14 mouse cellular contexts compared by ENCODE assay signal in genomic region chr19:53433949-53434689, GRCm38 (mm10). TPM values are rescaled to one million over a fixed set of nuclear protein-coding genes. Genes with fewer than 3 reads are reported as not detected.
DNase-seq lines count a peak whose midpoint lies in the region; ATAC-seq and TF ChIP-seq lines count a peak whose summit lies in the region.
"Had no signal": no experiment of that assay in that cellular context is flagged by ENCODE, and none has a peak within 500 bp of the region (broad histone marks: within the 10 kb centered on the region; RNA-seq: fewer than 3 reads in every experiment).

No protein-coding gene starts in this region.

- peaks cover 35 to 87% of the 10 kb centered on the region in 2 experiments for H3K4me1 ChIP-seq in CH12.LX (ENCODE audit: control insufficient read depth in 1 of 2, insufficient read depth in 2 of 2)
- H3K4me1 ChIP-seq in small intestine, adult 2 months (ENCODE audit: control insufficient read depth, insufficient read depth, insufficient read length, low read length): peaks cover 2% of the 10 kb centered on the region; the same call in 1 of the 2 replicates
- H3K4me1 ChIP-seq in hindbrain, embryonic 10.5 days (replicated peaks): peaks cover 29% of the 10 kb centered on the region
- peaks cover 23% of the 10 kb centered on the region for H3K4me1 ChIP-seq in kidney, embryonic 15.5 days

- peak overlapping the region; percentile 52 for H3K4me2 ChIP-seq in CH12.LX (ENCODE audit: insufficient read depth, low read depth, poor library complexity, severe bottlenecking)
- H3K4me2 ChIP-seq in kidney, embryonic 15.5 days: no peak overlapping the region
- H3K4me2 ChIP-seq: intestine, embryonic 15.5 days; midbrain, embryonic 13.5 days had no signal

- peak; percentile 79 for TF ChIP-seq EP300 in CH12.LX (IDR thresholded peaks at IDR 0.05; ENCODE audit: low read length)

- TF ChIP-seq CTCF in CH12.LX (conservative IDR thresholded peaks at IDR 0.05 in 1 of 2, IDR thresholded peaks at IDR 0.05 in 1 of 2; ENCODE audit: low read depth in 2 of 2, low read length in 2 of 2): no peak
- TF ChIP-seq CTCF in small intestine, adult 2 months (IDR thresholded peaks at IDR 0.05; ENCODE audit: extremely low read depth, insufficient read length, insufficient replicate concordance, low read depth, low read length): no peak

- TF ChIP-seq POLR2A in CH12.LX (IDR thresholded peaks at IDR 0.05; ENCODE audit: low read depth, low read length): no peak
- no peak for TF ChIP-seq POLR2A in small intestine, adult 2 months (IDR thresholded peaks at IDR 0.05; ENCODE audit: low read depth, low read length)

- peaks cover 6% of the 10 kb centered on the region for H3K9me3 ChIP-seq in CH12.LX (replicated peaks; ENCODE audit: low read length)
- no peaks in the 10 kb centered on the region for H3K9me3 ChIP-seq in hindbrain, embryonic 10.5 days
- no peaks in the 10 kb centered on the region for H3K9me3 ChIP-seq in kidney, embryonic 15.5 days (replicated peaks)
- H3K9me3 ChIP-seq: intestine, embryonic 15.5 days; midbrain, embryonic 13.5 days had no signal

- H3K79me2 ChIP-seq in CH12.LX (replicated peaks; ENCODE audit: control insufficient read depth, extremely low read depth, insufficient read depth, poor library complexity, severe bottlenecking): no peaks in the 10 kb centered on the region

- in situ Hi-C loops in CH12.LX (cut with MboI; ENCODE audit: low pct_ligation_motif_present, low pct_unique_long_range_greater_than_20kb, low sequenced_read_pairs): no loop called here

- peak overlapping the region; percentile 88 for H3K27ac ChIP-seq in CH12.LX (ENCODE audit: insufficient read depth, low read depth)
- H3K27ac ChIP-seq in small intestine, adult 2 months (ENCODE audit: insufficient read depth, low read depth, low read length): peak overlapping the region; percentile 8; the same call in 1 of the 2 replicates
- no peak overlapping the region for H3K27ac ChIP-seq in hindbrain, embryonic 10.5 days
- H3K27ac ChIP-seq in kidney, embryonic 15.5 days: no peak overlapping the region
- H3K27ac ChIP-seq: intestine, embryonic 15.5 days; midbrain, embryonic 13.5 days had no signal

- WGBS in small intestine, adult 2 months: 71% methylated on average over 10 of the region's 10 CpGs
- 82% methylated on average over 10 of the region's 10 CpGs for WGBS in hindbrain, embryonic 10.5 days
- WGBS in kidney, embryonic 15.5 days: 72% methylated on average over 10 of the region's 10 CpGs

- TF ChIP-seq RAD21 in CH12.LX (IDR thresholded peaks at IDR 0.05; ENCODE audit: low read depth, low read length): peak; percentile 7

- DNase-seq in cerebellum, postnatal 10 days: peak; percentile 11 to 15
- no peak for DNase-seq in cerebellum, adult 8-10 months
- DNase-seq in CH12.LX (ENCODE audit: extremely low read depth): peak; percentile 90
- DNase-seq in adrenal gland, postnatal 36 days: peak; percentile 77 to 80
- no peak for DNase-seq in hindbrain, embryonic 10.5 days (ENCODE audit: low spot score)
- DNase-seq in heart, postnatal 4 days: no peak
- DNase-seq: cerebellum, adult 11 months; kidney, postnatal 4 days; liver, postnatal 0 days; thymus, postnatal 4 days had no signal

- H3K36me3 ChIP-seq in CH12.LX (replicated peaks in 1 of 2; ENCODE audit: control insufficient read depth in 1 of 2, insufficient read depth in 1 of 2, low read length in 1 of 2): no peaks in the 10 kb centered on the region
- no peaks in the 10 kb centered on the region for H3K36me3 ChIP-seq in small intestine, adult 2 months (ENCODE audit: control insufficient read depth, insufficient read depth, low read length)
- no peaks in the 10 kb centered on the region for H3K36me3 ChIP-seq in hindbrain, embryonic 10.5 days
- no peaks in the 10 kb centered on the region for H3K36me3 ChIP-seq in kidney, embryonic 15.5 days
- H3K36me3 ChIP-seq: intestine, embryonic 15.5 days; midbrain, embryonic 13.5 days had no signal

- no peaks in the 10 kb centered on the region for H3K27me3 ChIP-seq in CH12.LX (replicated peaks)
- no peaks in the 10 kb centered on the region; the same call in 1 of the 2 replicates for H3K27me3 ChIP-seq in small intestine, adult 2 months (ENCODE audit: control insufficient read depth, insufficient read depth, low read length)
- peaks cover 3% of the 10 kb centered on the region; the same call in 1 of the 2 replicates for H3K27me3 ChIP-seq in hindbrain, embryonic 10.5 days (ENCODE audit: insufficient read depth, poor library complexity, severe bottlenecking)
- H3K27me3 ChIP-seq in kidney, embryonic 15.5 days: peaks cover 4% of the 10 kb centered on the region
- H3K27me3 ChIP-seq: intestine, embryonic 15.5 days; midbrain, embryonic 13.5 days had no signal

- H3K9ac ChIP-seq in CH12.LX (ENCODE audit: insufficient read depth, low read depth): peak overlapping the region; percentile 38
- no peak overlapping the region for H3K9ac ChIP-seq in kidney, embryonic 15.5 days
- H3K9ac ChIP-seq: intestine, embryonic 15.5 days; liver, postnatal 0 days; midbrain, embryonic 13.5 days had no signal

- peak overlapping the region in 1 of 3 experiments; percentile 4 for H3K4me3 ChIP-seq in CH12.LX (replicated peaks in 1 of 3; ENCODE audit: low read depth in 2 of 3, low read length in 2 of 3, poor library complexity in 1 of 3)
- no peak overlapping the region for H3K4me3 ChIP-seq in small intestine, adult 2 months (ENCODE audit: low read depth, low read length)
- H3K4me3 ChIP-seq in hindbrain, embryonic 10.5 days: no peak overlapping the region
- H3K4me3 ChIP-seq in kidney, embryonic 15.5 days (replicated peaks): no peak overlapping the region
- H3K4me3 ChIP-seq: intestine, embryonic 15.5 days; midbrain, embryonic 13.5 days had no signal

- ATAC-seq in kidney, embryonic 15.5 days (replicated peaks; ENCODE audit: low FRiP score): no peak
- ATAC-seq: intestine, embryonic 15.5 days; liver, postnatal 0 days; midbrain, embryonic 13.5 days had no signal

- dilution Hi-C loops in CH12.LX (cut with MboI; ENCODE audit: extremely low pct_ligation_motif_present, extremely low pct_unique_long_range_greater_than_20kb, low sequenced_read_pairs): no loop called here

TF ChIP-seq in CH12.LX, 34 proteins besides CTCF, POLR2A, EP300 and RAD21 (continues in another document):
- TF ChIP-seq MAX (IDR thresholded peaks at IDR 0.05; ENCODE audit: low read length) (no peak), MAZ (IDR thresholded peaks at IDR 0.05; ENCODE audit: low read depth, low read length) (0 out of 2 replicates have a peak, but pooled peaks have one; percentile 48), UBTF (IDR thresholded peaks at IDR 0.05; ENCODE audit: low read depth, low read length) (peak; percentile 68; the same call in 1 of the 2 replicates), USF2 (conservative IDR thresholded peaks at IDR 0.05; ENCODE audit: low read depth, low read length) (no peak), MEF2A (IDR thresholded peaks at IDR 0.05; ENCODE audit: borderline replicate concordance, low read depth, low read length) (peak; percentile 90), RCOR1 (conservative IDR thresholded peaks at IDR 0.05; ENCODE audit: low read depth, low read length) (no peak), IRF4 (IDR thresholded peaks at IDR 0.05; ENCODE audit: low read depth, low read length) (peak; percentile 87), CHD2 (IDR thresholded peaks at IDR 0.05; ENCODE audit: low read length) (no peak; the same call in 1 of the 2 replicates), MXI1 (IDR thresholded peaks at IDR 0.05; ENCODE audit: low read depth, low read length) (0 out of 2 replicates have a peak, but pooled peaks have one; percentile 33), ETS1 (conservative IDR thresholded peaks at IDR 0.05; ENCODE audit: low read depth, low read length) (peak; percentile 98), TCF12 (IDR thresholded peaks at IDR 0.05; ENCODE audit: low read depth, low read length) (peak; percentile 88; the same call in 1 of the 2 replicates), MYC (IDR thresholded peaks at IDR 0.05; ENCODE audit: low read depth, low read length) (no peak), TBP (conservative IDR thresholded peaks at IDR 0.05; ENCODE audit: low read depth, low read length) (0 out of 2 replicates have a peak, but pooled peaks have one; percentile 38), JUN (IDR thresholded peaks at IDR 0.05; ENCODE audit: insufficient read depth, low read depth, low read length) (peak; percentile 49; the same call in 1 of the 2 replicates), NELFE (IDR thresholded peaks at IDR 0.05; ENCODE audit: low read depth, low read length) (no peak), BHLHE40 (IDR thresholded peaks at IDR 0.05; ENCODE audit: low read depth, low read length) (peak; percentile 92), NRF1 (IDR thresholded peaks at IDR 0.05; ENCODE audit: low read depth, low read length) (no peak), KAT2A (IDR thresholded peaks at IDR 0.05; ENCODE audit: insufficient replicate concordance, low read length) (0 out of 2 replicates have a peak, but pooled peaks have one; percentile 37), ZC3H11A (IDR thresholded peaks at IDR 0.05; ENCODE audit: low read depth, low read length) (no peak), SMC3 (IDR thresholded peaks at IDR 0.05; ENCODE audit: low read depth, low read length) (peak; percentile 26), ZKSCAN1 (IDR thresholded peaks at IDR 0.05; ENCODE audit: borderline replicate concordance, low read depth, low read length) (no peak), E2F4 (IDR thresholded peaks at IDR 0.05; ENCODE audit: insufficient replicate concordance, low read depth, low read length) (no peak), JUND (conservative IDR thresholded peaks at IDR 0.05; ENCODE audit: low read depth, low read length) (peak; percentile 47; the same call in 1 of the 2 replicates), SIN3A (IDR thresholded peaks at IDR 0.05; ENCODE audit: low read length) (peak; percentile 50; the same call in 1 of the 2 replicates), CHD1 (IDR thresholded peaks at IDR 0.05; ENCODE audit: low read depth, low read length) (0 out of 2 replicates have a peak, but pooled peaks have one; percentile 56), MAFK (IDR thresholded peaks at IDR 0.05; ENCODE audit: insufficient replicate concordance, low read length) (peak; percentile 81), GABPA (IDR thresholded peaks at IDR 0.05; ENCODE audit: insufficient replicate concordance, low read depth, low read length) (no peak), ZMIZ1 (IDR thresholded peaks at IDR 0.05; ENCODE audit: low read depth, low read length) (no peak)

RNA-seq across cellular contexts. Expression of gene Smndc1, which starts 43.7 kb away (rescaled TPM):
- 20.5 and 20.9 TPM in 2 replicates for total RNA-seq in CH12.LX (2012; rRNA removed)
- total RNA-seq in CH12.LX (2014; rRNA removed): 41.1 and 41.3 TPM in 2 replicates
- 96.6 and 104 TPM in 2 replicates for polyA plus RNA-seq in CH12.LX (2012; ENCODE audit: insufficient read length, low read depth)
- 10 to 100 TPM; 46.5 to 49.3 TPM for total RNA-seq in adrenal gland, postnatal 36 days (2021)
- 0.39 and 1.6 TPM in 2 replicates for polyA plus RNA-seq in small intestine, adult 2 months (2012; rRNA removed)
- 36.4 and 43.6 TPM in 2 replicates for polyA plus RNA-seq in hindbrain, embryonic 10.5 days (2016; fragmentation: Nextera tagmentation; extraction: Ambion mirVana)
- 10 to 100 TPM; 43.2 to 48.2 TPM for total RNA-seq in heart, postnatal 4 days (2021)
- 40.6 and 45.1 TPM in 2 replicates for polyA plus RNA-seq in kidney, embryonic 15.5 days (2015; fragmentation: Nextera tagmentation; extraction: Ambion mirVana)

Comparison
In these comparisons a context has a peak if more than half of its experiments do, and no peak if none do; other contexts are left out.
1. DNase-seq: peak in cerebellum, postnatal 10 days (2 of 2), CH12.LX (single experiment) and adrenal gland, postnatal 36 days (2 of 2); none in cerebellum, adult 8-10 months (single experiment), hindbrain, embryonic 10.5 days (single experiment) and heart, postnatal 4 days (single experiment).
2. H3K27ac ChIP-seq: peak in CH12.LX (single experiment) and small intestine, adult 2 months (single experiment); none in hindbrain, embryonic 10.5 days (single experiment) and kidney, embryonic 15.5 days (single experiment).
3. RNA of gene Smndc1, which starts 43.7 kb away (polyA plus RNA-seq): 96.6 to 104 TPM in CH12.LX, 40.6 to 45.1 TPM in kidney, embryonic 15.5 days and 36.4 to 43.6 TPM in hindbrain, embryonic 10.5 days; 0.39 to 1.6 TPM in small intestine, adult 2 months; every median in the first group is over 10 times any median in the second.